15 mouse cellular contexts compared by ENCODE assay signal in the genomic region with DNA sequence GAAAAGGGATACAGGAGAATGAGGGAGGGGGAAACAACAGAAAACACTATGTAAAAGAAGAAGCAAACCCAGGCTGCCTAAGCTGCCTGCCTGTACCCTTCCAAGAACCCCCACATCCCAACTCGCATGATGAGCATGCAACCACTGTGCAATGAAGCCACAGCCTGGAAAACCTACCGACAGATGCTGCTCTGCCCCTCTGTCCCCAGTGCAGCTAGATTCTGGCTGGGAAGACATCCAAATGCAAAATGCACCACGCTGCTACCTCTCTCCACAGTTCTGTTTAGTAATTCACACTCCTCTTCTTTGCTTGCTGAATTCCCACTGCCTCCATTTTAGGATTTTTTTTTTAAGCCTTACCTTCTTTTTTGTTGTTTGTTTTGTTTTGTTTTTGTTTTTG.
DNase-seq lines count a peak whose midpoint lies in the region; ATAC-seq and TF ChIP-seq lines count a peak whose summit lies in the region.
"Had no signal": no experiment of that assay in that cellular context is flagged by ENCODE, and none has a peak within 500 bp of the region (broad histone marks: within the 10 kb centered on the region; RNA-seq: fewer than 3 reads in every experiment).

No protein-coding gene starts in this region.

- H3K9me3 ChIP-seq in hindbrain, embryonic 15.5 days, result no peaks in the 10 kb centered on the region
- no peaks in the 10 kb centered on the region for H3K9me3 ChIP-seq in hindbrain, embryonic 10.5 days
- H3K9me3 ChIP-seq in limb, embryonic 10.5 days (replicated peaks), result no peaks in the 10 kb centered on the region
- H3K9me3 ChIP-seq: midbrain, embryonic 12.5 days; stomach, embryonic 15.5 days had no signal

- H3K4me1 ChIP-seq in hindbrain, embryonic 15.5 days (replicated peaks), result peaks cover 17% of the 10 kb centered on the region
- no peaks in the 10 kb centered on the region for H3K4me1 ChIP-seq in hindbrain, embryonic 10.5 days (replicated peaks)
- H3K4me1 ChIP-seq in limb, embryonic 10.5 days, result peaks cover 36% of the 10 kb centered on the region
- H3K4me1 ChIP-seq: midbrain, embryonic 12.5 days had no signal

- H3K4me2 ChIP-seq in hindbrain, embryonic 15.5 days, result no peak overlapping the region
- H3K4me2 ChIP-seq: midbrain, embryonic 12.5 days; stomach, embryonic 15.5 days had no signal

- WGBS in hindbrain, embryonic 15.5 days, result 23% methylated on average over 3 of the region's 3 CpGs
- WGBS in hindbrain, embryonic 10.5 days, result 39% methylated on average over 3 of the region's 3 CpGs
- WGBS in limb, embryonic 10.5 days, result 26% methylated on average over 3 of the region's 3 CpGs

- intact Hi-C loops in left cerebral cortex, postnatal 4 days (cut with DNase I), result no loop called here

- no peak for TF ChIP-seq CTCF in brain, embryonic 14.5 days (IDR thresholded peaks at IDR 0.05; ENCODE audit: borderline replicate concordance, extremely low read depth, insufficient read depth, insufficient read length)

- H3K27ac ChIP-seq in hindbrain, embryonic 15.5 days (replicated peaks), result 0 out of 2 replicates have a peak overlapping the region, but pooled peaks have one; percentile 20
- H3K27ac ChIP-seq in hindbrain, embryonic 10.5 days, result no peak overlapping the region
- H3K27ac ChIP-seq in limb, embryonic 10.5 days, result no peak overlapping the region
- H3K27ac ChIP-seq: midbrain, embryonic 12.5 days; stomach, embryonic 15.5 days had no signal

- no peak overlapping the region for H3K9ac ChIP-seq in hindbrain, embryonic 15.5 days
- H3K9ac ChIP-seq: midbrain, embryonic 12.5 days; stomach, embryonic 15.5 days had no signal

- TF ChIP-seq POLR2A in brain, embryonic 14.5 days (IDR thresholded peaks at IDR 0.05; ENCODE audit: borderline replicate concordance, extremely low read depth, insufficient read depth, insufficient read length, poor library complexity, severe bottlenecking), result no peak

- no peaks in the 10 kb centered on the region for H3K36me3 ChIP-seq in hindbrain, embryonic 15.5 days
- no peaks in the 10 kb centered on the region for H3K36me3 ChIP-seq in hindbrain, embryonic 10.5 days
- no peaks in the 10 kb centered on the region for H3K36me3 ChIP-seq in limb, embryonic 10.5 days
- H3K36me3 ChIP-seq: midbrain, embryonic 12.5 days; stomach, embryonic 15.5 days had no signal

- no peaks in the 10 kb centered on the region for H3K27me3 ChIP-seq in hindbrain, embryonic 15.5 days
- no peaks in the 10 kb centered on the region for H3K27me3 ChIP-seq in hindbrain, embryonic 10.5 days (ENCODE audit: insufficient read depth, poor library complexity, severe bottlenecking)
- H3K27me3 ChIP-seq in limb, embryonic 10.5 days (ENCODE audit: low read depth, poor library complexity, severe bottlenecking), result no peaks in the 10 kb centered on the region
- H3K27me3 ChIP-seq: midbrain, embryonic 12.5 days; stomach, embryonic 15.5 days had no signal

- no peak overlapping the region for H3K4me3 ChIP-seq in hindbrain, embryonic 15.5 days
- no peak overlapping the region for H3K4me3 ChIP-seq in hindbrain, embryonic 10.5 days
- H3K4me3 ChIP-seq in limb, embryonic 10.5 days, result no peak overlapping the region
- H3K4me3 ChIP-seq: midbrain, embryonic 12.5 days; stomach, embryonic 15.5 days had no signal

- peak; percentile 63; the same call in 1 of the 2 replicates for ATAC-seq in hindbrain, embryonic 15.5 days (ENCODE audit: low FRiP score, low read depth)

- DNase-seq in hindbrain, embryonic 10.5 days (ENCODE audit: low spot score), result no peak
- DNase-seq in brain, embryonic 14.5 days (ENCODE audit: low read depth), result peak; percentile 65
- DNase-seq in cerebellum, adult 8-10 months, result peak; percentile 33
- peak; percentile 70 for DNase-seq in left cerebral cortex, postnatal 4 days
- no peak for DNase-seq in lung, postnatal 25 days (ENCODE audit: low spot score)
- DNase-seq in embryo, embryonic 10.5 days (ENCODE audit: low spot score), result no peak
- DNase-seq in limb, embryonic 10.5 days (ENCODE audit: low spot score), result no peak
- DNase-seq: adrenal gland, postnatal 36 days; embryo, embryonic 11 days; heart, adult 18-20 months; kidney, adult 9 months; lung, adult 2 months had no signal

Comparison
In these comparisons a context has a peak if more than half of its experiments do, and no peak if none do; other contexts are left out.
1. DNase-seq: peak in brain, embryonic 14.5 days (single experiment), cerebellum, adult 8-10 months (single experiment) and left cerebral cortex, postnatal 4 days (single experiment); none in hindbrain, embryonic 10.5 days (single experiment), lung, postnatal 25 days (single experiment), embryo, embryonic 10.5 days (single experiment) and limb, embryonic 10.5 days (single experiment).